Mouse (Mus musculus) lung, postnatal 0 days (tissue): Measurements from ENCODE around the gene Kcnj1.

Source experiments
- CTCF ChIP-seq: IDR thresholded peaks from 2 replicates; pipeline ENCODE4 v1.5.1; 2016; ENCODE audit warnings: antibody characterized with exemption, mild to moderate bottlenecking
- EP300 ChIP-seq: IDR thresholded peaks from 2 replicates; pipeline ENCODE4 v1.6.1; 2016; ENCODE audit warnings: antibody characterized with exemption, mild to moderate bottlenecking, control low read depth

GRCm38 (mm10) chr9:32414956-32415355 is 42.7 kb downstream of the Kcnj1 start:
- TF ChIP-seq CTCF (no peak), EP300 (no peak)
